In genomic region chr10:59379927-59380326, GRCm38 (mm10) we compare ENCODE assay signal across 22 mouse cellular contexts. TPM values are rescaled to one million over a fixed set of nuclear protein-coding genes. Genes with fewer than 3 reads are reported as not detected.
DNase-seq lines count a peak whose midpoint lies in the region; ATAC-seq lines count a peak whose summit lies in the region.
"Had no signal": no experiment of that assay in that cellular context is flagged by ENCODE, and none has a peak within 500 bp of the region (broad histone marks: within the 10 kb centered on the region; RNA-seq: fewer than 3 reads in every experiment).

No protein-coding gene starts in this region.

- no peak overlapping the region for H3K4me3 ChIP-seq in liver, embryonic 13.5 days (replicated peaks)
- no peak overlapping the region for H3K4me3 ChIP-seq in hindbrain, embryonic 11.5 days (ENCODE audit: low read depth, low read length)
- H3K4me3 ChIP-seq: hindbrain, embryonic 13.5 days; limb, embryonic 10.5 days; lung, embryonic 15.5 days; midbrain, embryonic 10.5 days had no signal

- peak overlapping the region; percentile 73 for H3K27ac ChIP-seq in liver, embryonic 13.5 days
- no peak overlapping the region for H3K27ac ChIP-seq in hindbrain, embryonic 11.5 days (ENCODE audit: low read depth, low read length)
- H3K27ac ChIP-seq: hindbrain, embryonic 13.5 days; limb, embryonic 10.5 days; lung, embryonic 15.5 days; midbrain, embryonic 10.5 days had no signal

- peak overlapping the region; percentile 8; the same call in 1 of the 2 replicates for H3K4me2 ChIP-seq in liver, embryonic 13.5 days
- H3K4me2 ChIP-seq in hindbrain, embryonic 11.5 days (replicated peaks; ENCODE audit: low read depth, low read length), result no peak overlapping the region
- H3K4me2 ChIP-seq: hindbrain, embryonic 13.5 days; lung, embryonic 15.5 days had no signal

- H3K27me3 ChIP-seq in liver, embryonic 13.5 days, result no peaks in the 10 kb centered on the region
- no peaks in the 10 kb centered on the region for H3K27me3 ChIP-seq in hindbrain, embryonic 11.5 days (ENCODE audit: control insufficient read depth, insufficient read depth, low read length)
- H3K27me3 ChIP-seq: hindbrain, embryonic 13.5 days; lung, embryonic 15.5 days had no signal

- intact Hi-C loops in heart, postnatal 25 days (cut with DNase I), result no loop called here

- WGBS in liver, embryonic 13.5 days (ENCODE audit: insufficient replicate concordance), result 15% methylated on average over 3 of the region's 3 CpGs
- WGBS in hindbrain, embryonic 11.5 days, result 43% methylated on average over 3 of the region's 3 CpGs

- H3K9me3 ChIP-seq in liver, embryonic 13.5 days (replicated peaks), result no peaks in the 10 kb centered on the region
- H3K9me3 ChIP-seq in hindbrain, embryonic 11.5 days (ENCODE audit: control insufficient read depth, low read length), result no peaks in the 10 kb centered on the region
- H3K9me3 ChIP-seq: hindbrain, embryonic 13.5 days; limb, embryonic 10.5 days; lung, embryonic 15.5 days; midbrain, embryonic 10.5 days had no signal

- 0 out of 2 replicates have a peak overlapping the region, but pooled peaks have one; percentile 10 for H3K9ac ChIP-seq in liver, embryonic 13.5 days
- no peak overlapping the region for H3K9ac ChIP-seq in hindbrain, embryonic 11.5 days (ENCODE audit: low read depth, low read length)
- H3K9ac ChIP-seq: hindbrain, embryonic 13.5 days; lung, embryonic 15.5 days had no signal

- peaks cover 19% of the 10 kb centered on the region for H3K4me1 ChIP-seq in liver, embryonic 13.5 days (replicated peaks)
- H3K4me1 ChIP-seq in hindbrain, embryonic 11.5 days (replicated peaks; ENCODE audit: control insufficient read depth, insufficient read depth, low read length), result no peaks in the 10 kb centered on the region
- H3K4me1 ChIP-seq: hindbrain, embryonic 13.5 days; limb, embryonic 10.5 days; lung, embryonic 15.5 days; midbrain, embryonic 10.5 days had no signal

- H3K36me3 ChIP-seq in liver, embryonic 13.5 days, result no peaks in the 10 kb centered on the region
- H3K36me3 ChIP-seq in hindbrain, embryonic 11.5 days (ENCODE audit: control insufficient read depth, insufficient read depth, low read length), result no peaks in the 10 kb centered on the region
- H3K36me3 ChIP-seq: hindbrain, embryonic 13.5 days; lung, embryonic 15.5 days had no signal

- ATAC-seq in liver, embryonic 13.5 days (ENCODE audit: low read depth), result peak; percentile 35
- ATAC-seq in hindbrain, embryonic 11.5 days (ENCODE audit: low FRiP score), result no peak

- peak; percentile 68 for DNase-seq in heart, adult 11 months
- DNase-seq in heart, postnatal 25 days (ENCODE audit: low spot score), result no peak
- peak; percentile 7 for DNase-seq in thymus, postnatal 25 days
- no peak for DNase-seq in thymus, postnatal 0 days (ENCODE audit: low spot score)
- no peak for DNase-seq in liver, embryonic 13.5 days
- no peak for DNase-seq in hindbrain, embryonic 11.5 days (ENCODE audit: low spot score)
- no peak for DNase-seq in cerebellum, adult 9-11 months
- no peak for DNase-seq in retina, postnatal 1 day
- DNase-seq: cerebellum, adult 8-10 months; kidney, adult 11 months; kidney, postnatal 14 days; layer of hippocampus, postnatal 36 days; right cerebral cortex, postnatal 25 days; thymus, postnatal 4 days had no signal

RNA-seq across cellular contexts. Expression of gene Gm10273, which starts 15.5 kb away (rescaled TPM):
- total RNA-seq in heart, postnatal 25 days (2021), result 100 to 1,000 TPM; 130 to 168 TPM
- polyA plus RNA-seq in thymus, postnatal 0 days (2015; fragmentation: Nextera tagmentation; extraction: Ambion mirVana), result 9.1 and 14.0 TPM in 2 replicates
- 4.3 and 12.1 TPM in 2 replicates for polyA plus RNA-seq in liver, embryonic 13.5 days (2015; fragmentation: Nextera tagmentation; extraction: Ambion mirVana)
- 3.9 and 4.6 TPM in 2 replicates for polyA plus RNA-seq in hindbrain, embryonic 11.5 days (2014; fragmentation: Nextera tagmentation; extraction: Ambion mirVana)

RNA-seq across cellular contexts. Expression of gene Pla2g12b, which starts 23.5 kb away (rescaled TPM):
- total RNA-seq in heart, postnatal 25 days (2021), result not detected
- polyA plus RNA-seq in thymus, postnatal 0 days (2015; fragmentation: Nextera tagmentation; extraction: Ambion mirVana), result not detected in 2 replicates
- polyA plus RNA-seq in liver, embryonic 13.5 days (2015; fragmentation: Nextera tagmentation; extraction: Ambion mirVana), result 45.4 and 51.5 TPM in 2 replicates
- polyA plus RNA-seq in hindbrain, embryonic 11.5 days (2014; fragmentation: Nextera tagmentation; extraction: Ambion mirVana), result 0.18 and 0.22 TPM in 2 replicates
- total RNA-seq: adrenal gland, adult 18-20 months; granulocyte monocyte progenitor cell, adult 5-6 weeks; layer of hippocampus, postnatal 36 days; neutrophil, adult 5-6 weeks had no signal
- polyA plus RNA-seq: forebrain, embryonic 11.5 days; hindbrain, embryonic 13.5 days; limb, embryonic 10.5 days; midbrain, embryonic 10.5 days had no signal

RNA-seq across cellular contexts. Expression of gene P4ha1, which starts 56.8 kb away (rescaled TPM):
- total RNA-seq in heart, postnatal 25 days (2021), result 10 to 100 TPM; 36.6 to 51.2 TPM
- polyA plus RNA-seq in thymus, postnatal 0 days (2015; fragmentation: Nextera tagmentation; extraction: Ambion mirVana), result 16.3 and 18.2 TPM in 2 replicates
- 13.9 and 16.9 TPM in 2 replicates for polyA plus RNA-seq in liver, embryonic 13.5 days (2015; fragmentation: Nextera tagmentation; extraction: Ambion mirVana)
- 44.6 and 51.6 TPM in 2 replicates for polyA plus RNA-seq in hindbrain, embryonic 11.5 days (2014; fragmentation: Nextera tagmentation; extraction: Ambion mirVana)

Comparison
In these comparisons a context has a peak if more than half of its experiments do, and no peak if none do; other contexts are left out.
1. DNase-seq: peak in heart, adult 11 months (single experiment) and thymus, postnatal 25 days (single experiment); none in heart, postnatal 25 days (single experiment), thymus, postnatal 0 days (single experiment), liver, embryonic 13.5 days (single experiment), hindbrain, embryonic 11.5 days (single experiment), cerebellum, adult 9-11 months (single experiment) and retina, postnatal 1 day (single experiment).
2. RNA of gene Pla2g12b, which starts 23.5 kb away (polyA plus RNA-seq): 45.4 to 51.5 TPM in liver, embryonic 13.5 days; 0.18 to 0.22 TPM in hindbrain, embryonic 11.5 days and not detected in thymus, postnatal 0 days; every median in the first group is over 10 times any median in the second.